Mouse (Mus musculus): ENCODE measurements around the gene Ppan.

Ppan gene

DNA sequence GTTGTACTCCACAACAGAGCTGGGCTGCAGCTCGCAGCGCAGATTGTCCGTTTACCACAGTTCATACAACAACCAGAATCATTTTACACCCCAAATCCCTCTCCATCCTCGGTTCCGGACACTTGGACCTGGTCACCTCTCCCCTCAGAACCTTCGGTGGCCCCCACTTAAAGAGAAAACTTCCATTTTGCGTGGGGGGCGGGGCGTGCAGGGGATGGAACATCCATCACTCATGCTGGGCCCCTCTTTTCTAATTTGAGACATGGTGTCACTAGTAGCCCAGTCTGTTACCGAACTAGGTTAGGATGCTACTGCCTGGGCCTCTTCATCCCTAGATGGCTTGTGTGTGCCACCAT, 9.3 kb upstream of the Ppan start:
- no peak for DNase-seq (ENCODE audit: low read depth, low spot score)

DNA sequence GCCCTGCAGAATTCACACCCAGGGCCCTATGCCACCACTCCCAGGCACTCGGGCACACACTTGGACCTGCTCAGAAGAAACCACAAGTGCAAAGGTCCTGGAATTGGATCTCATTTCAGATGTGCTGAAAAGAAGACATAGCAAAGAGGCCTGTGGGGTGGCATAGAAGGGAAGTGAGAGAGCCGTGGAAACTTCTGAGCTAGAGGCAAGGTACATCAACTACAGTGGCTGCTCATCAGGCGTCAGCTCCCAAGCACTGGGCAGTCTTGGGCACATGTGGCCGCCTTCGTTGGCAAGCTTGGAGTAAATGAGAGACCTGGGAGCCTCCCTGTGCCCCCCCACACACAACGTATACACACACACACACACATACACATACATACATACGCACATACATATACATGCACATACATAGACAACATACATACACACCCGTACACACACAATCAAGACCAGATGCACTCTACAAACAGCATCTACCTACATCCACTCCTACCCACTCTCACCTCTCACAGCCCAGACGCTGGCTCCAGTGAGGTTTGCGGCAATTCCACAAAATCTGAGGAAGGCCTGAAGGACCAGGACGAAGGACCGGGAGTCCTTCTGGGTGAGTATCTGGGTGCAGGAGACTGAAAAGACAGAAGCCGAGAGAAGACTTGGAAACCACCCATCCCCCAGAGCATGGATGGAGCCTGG, 8.7 kb upstream of the Ppan start, which contains the start of gene Angptl6:
Gene Angptl6 (minus strand): TSS at position 631 of the 696 bp plus-strand sequence.
- DNase-seq (ENCODE audit: low read depth, low spot score): no peak

DNA sequence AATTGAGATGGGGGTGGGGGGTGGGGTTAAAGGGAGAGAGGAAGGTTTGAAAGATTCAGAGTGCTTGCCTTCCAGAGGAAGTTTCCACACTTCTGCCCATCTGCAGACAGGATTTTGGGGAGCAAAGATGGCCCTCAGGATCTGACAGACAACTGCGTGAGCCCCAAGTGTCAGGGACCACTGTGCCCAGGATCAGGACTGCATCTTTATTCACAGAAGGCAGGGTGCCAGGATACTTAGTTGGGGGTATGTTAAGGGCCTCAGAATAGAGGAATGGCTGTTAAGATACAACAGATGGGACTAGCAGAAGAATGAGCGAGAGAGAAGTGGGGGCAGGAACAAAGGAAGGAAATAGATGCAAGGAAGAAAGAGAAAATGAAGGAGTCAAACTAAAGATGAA, 1.4 kb upstream of the Ppan start:
- no peak for DNase-seq (ENCODE audit: low read depth, low spot score)

DNA sequence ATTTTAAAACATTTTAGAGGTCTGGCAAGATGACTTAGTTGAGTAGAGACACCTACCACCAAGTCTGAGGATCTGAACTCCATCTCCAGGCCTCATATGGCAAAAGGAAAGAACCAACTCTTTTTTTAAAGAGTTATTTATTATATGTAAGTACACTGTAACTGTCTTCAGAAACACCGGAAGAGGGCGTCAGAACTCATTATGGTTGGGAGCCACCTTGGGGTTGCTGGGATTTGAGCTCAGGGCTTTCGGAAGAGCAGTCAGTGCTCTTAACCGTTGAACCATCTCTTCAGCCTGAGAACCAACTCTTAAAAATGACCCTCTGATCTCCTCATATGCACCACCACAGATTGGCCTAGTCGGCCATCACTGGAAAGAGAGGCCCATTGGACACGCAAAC, 784 bp upstream of the Ppan start:
- no peak for DNase-seq (ENCODE audit: low read depth, low spot score)

DNA sequence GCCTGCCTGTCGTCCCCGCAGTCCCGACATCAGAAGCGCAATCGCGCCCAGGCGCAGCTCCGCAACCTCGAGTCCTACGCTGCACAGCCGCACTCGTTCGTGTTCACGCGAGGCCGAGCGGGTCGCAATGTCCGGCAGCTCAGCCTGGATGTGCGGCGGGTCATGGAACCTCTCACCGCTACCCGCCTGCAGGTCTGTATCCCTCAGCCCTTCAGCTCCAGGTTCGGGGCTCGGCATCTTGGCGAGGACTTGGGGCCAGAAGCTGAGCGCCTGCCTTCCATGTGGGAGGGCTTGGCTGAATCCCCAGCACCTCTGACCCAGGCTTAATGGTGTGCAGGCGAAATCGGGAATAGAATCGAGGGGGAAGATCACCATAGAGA, 401 bp downstream of the Ppan start:
- no peak for DNase-seq (ENCODE audit: low read depth, low spot score)

DNA sequence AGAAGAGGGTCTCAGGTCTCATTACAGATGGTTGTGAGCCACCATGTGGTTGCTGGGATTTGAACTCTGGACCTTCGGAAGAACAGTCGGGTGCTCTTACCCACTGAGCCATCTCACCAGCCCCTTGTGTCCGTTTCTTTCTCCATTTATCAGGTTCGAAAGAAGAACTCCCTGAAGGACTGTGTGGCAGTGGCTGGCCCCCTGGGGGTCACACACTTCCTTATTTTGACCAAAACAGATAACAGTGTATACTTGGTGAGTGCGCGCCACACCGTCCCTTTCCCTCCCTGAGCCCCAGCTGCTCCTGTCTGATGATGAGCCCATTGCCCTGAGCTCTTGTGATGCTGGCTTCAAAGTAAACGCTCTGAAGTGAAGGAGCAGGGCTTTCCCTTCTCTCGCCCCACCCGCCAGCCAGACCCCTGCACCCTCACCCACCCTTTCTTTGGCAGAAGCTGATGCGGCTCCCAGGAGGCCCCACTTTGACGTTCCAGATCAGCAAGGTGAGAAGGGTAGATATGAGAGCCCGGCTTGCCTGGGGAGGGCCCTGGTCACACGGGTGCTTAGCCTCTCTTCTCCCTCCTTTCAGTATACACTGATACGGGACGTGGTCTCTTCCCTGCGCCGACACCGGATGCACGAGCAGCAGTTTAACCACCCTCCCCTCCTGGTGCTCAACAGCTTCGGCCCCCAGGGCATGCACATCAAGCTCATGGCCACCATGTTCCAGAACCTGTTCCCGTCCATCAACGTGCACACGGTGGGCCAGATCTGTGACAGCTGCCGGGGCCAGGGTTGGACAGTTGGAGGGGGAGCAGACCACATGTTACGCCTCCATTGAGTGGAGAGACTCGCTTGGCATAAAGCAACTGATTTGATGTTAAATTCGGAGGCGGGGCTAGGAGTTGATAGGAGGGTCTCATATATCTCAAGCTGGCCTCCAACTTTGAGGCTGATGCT, 1.5 kb downstream of the Ppan start:
- no peak for DNase-seq (ENCODE audit: low read depth, low spot score)

DNA sequence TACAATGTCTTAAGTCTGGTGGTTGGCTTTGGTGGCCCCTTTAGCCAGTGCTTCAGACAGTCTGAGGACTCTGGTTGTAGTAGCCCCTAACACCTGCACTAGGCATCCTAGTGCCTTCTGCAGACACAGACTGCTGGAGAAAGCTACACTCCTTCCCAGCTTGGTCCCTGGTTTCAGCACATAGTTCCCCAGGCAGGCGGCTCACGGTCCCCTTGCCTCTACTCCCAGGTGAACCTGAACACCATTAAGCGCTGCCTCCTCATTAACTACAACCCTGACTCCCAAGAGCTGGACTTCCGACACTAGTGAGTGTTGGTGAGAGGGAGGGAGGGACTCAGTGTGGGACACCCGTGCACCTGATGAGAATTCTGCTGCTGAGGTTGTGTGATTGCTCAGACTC, 2.4 kb downstream of the Ppan start:
- no peak for DNase-seq (ENCODE audit: low read depth, low spot score)

DNA sequence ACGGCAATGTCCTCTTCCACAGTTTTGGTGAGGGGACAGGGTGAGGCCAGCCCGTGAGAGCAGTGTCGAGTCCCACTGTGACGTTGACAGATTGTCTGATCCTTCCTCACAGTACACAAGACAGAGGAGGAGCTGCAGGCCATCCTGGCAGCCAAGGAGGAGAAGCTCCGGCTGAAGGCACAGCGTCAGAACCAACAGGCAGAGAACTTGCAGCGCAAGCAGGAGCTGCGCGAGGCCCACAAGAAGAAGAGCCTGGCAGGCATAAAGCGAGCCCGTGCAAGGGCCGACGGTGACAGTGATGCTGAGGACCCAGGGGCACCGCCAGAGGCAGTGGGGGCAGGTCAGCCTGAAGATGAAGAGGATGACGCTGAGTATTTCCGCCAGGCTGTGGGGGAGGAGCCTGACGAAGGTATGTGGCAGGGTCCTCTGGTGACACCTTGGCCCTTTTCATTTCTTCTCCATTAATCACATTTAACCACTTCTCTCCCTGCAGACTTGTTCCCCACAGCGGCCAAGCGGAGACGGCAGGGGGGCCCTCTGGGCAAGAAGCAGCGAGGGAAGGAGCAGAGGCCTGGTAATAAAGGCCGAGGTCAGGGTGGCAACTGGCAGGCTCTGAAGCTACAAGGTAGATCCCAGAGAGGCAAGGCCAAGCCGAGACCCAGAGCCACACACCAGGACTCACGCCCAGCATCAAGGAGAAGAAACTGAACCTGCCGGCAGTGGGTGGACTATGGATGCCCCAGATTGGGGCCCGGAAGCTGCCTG, 3.5 kb downstream of the Ppan start:
- no peak for DNase-seq (ENCODE audit: low read depth, low spot score)

DNA sequence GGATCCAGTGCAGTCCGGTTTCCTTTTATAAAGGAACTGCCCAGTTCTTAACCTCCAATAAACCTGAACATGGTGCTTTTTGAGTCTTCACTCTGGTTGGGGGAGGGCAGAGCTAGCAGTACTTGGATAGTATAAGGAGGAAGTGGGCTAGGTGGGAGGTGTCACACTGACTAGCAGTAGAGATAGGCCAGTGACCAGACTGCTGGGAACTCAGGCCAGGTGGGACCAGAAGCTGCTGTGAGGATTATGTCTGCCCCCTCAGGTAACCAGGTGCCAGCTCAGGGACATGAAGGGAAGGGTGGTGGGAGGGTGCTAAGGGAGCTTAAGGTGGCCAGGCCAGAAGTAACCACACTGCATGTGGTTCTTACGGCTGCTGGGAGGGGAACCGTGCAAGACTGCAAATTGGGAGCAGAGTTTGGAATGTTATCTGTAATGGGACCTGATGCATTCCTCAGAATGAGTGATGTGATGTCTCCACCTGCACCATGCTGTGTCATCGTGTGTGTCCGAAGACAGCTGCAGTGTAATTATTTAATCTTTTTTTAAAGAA, 4.2 kb downstream of the Ppan start:
- DNase-seq (ENCODE audit: low read depth, low spot score): no peak

DNA sequence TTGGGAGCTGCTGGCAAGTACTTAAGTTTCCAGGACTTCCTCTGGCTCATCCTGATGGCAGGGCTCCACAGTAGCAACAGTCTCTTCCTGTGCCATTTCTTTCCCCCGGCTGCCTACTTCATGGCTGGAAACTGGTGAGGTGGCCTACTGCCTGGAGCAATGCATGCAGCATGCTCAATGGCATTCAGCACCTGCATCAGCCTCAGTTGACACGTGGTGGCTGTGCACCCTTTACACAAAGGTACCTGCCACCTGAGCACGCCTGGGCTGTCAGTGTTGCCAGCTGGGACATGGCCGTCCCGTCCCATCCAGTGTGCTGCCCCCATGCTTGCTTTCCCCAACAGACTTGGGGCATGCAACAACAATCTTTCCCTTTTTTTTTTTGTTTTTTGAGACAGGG, 5.1 kb downstream of the Ppan start:
- no peak for DNase-seq (ENCODE audit: low read depth, low spot score)

DNA sequence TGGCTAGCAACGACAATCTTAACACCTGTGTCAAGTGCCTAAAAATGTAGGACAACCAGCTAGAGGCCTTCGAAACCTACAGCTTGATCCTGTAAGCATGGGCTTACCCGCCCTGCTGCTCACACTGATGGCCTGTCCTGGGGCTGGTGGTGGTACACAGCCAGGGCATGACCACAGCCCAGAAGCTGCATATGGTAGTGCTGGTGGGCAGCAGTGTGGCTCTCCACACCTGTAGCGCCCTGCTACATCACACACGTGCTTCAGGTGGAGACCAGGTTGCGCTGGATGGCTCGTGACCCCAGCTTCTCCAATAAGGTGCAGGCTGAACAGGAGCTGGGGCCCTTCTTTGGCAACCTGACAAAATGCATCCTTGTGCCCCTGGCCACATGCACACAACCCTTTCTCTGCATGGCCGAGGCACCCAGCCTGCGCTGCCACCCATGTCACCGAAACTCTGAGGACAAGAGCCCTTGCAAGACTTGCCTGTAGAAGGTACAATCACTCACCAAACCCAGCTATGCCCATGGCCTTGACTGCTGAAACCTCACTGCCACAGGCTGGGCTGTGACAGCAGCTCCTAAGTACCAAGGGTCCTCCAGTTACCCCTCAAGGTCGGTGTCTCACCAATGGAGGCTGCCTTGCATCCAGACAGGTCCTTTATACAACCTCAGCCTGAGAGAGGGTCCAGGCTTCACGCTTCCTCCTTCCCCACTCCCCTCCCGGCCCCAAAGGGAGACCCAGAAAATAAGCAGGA, 5.8 kb downstream of the Ppan start:
- no peak for DNase-seq (ENCODE audit: low read depth, low spot score)

DNA sequence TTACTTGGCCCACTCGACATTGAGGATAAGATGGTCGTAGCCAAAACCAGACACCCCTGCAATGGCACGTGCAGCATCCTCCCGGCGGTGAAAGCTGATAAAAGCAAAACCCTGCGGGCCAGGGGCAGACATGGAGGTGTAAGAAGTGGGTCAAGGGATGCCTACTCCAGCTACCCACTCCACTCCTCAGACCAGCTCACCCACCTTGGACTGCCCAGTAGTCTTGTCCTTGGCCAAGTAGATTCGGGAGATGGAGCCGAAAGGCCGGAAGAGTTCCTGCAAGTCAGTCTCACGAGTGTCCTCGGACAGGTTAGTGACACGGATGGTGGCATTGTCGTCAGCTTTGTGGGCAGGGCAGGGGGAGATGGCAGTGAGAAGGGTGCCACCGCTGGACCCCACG, 6.7 kb downstream of the Ppan start:
- no peak for DNase-seq (ENCODE audit: low read depth, low spot score)

DNA sequence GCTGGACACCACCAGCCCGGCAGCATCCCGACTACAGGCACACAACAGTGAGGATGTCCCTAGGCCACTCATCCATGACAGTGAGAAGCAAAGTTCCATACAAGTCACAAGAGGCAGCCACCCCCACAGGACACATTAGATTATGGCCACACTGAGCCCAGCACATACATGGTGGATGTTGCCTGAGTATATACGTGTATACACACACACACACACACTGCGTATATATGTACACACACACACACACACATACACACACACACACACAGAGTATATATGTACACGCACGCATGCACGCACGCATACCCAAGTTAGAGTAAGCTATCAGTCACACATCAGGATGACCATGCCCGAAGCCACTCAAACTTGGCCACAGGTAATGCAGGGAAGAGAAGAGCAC, 7.4 kb downstream of the Ppan start:
- DNase-seq (ENCODE audit: low read depth, low spot score): no peak

DNA sequence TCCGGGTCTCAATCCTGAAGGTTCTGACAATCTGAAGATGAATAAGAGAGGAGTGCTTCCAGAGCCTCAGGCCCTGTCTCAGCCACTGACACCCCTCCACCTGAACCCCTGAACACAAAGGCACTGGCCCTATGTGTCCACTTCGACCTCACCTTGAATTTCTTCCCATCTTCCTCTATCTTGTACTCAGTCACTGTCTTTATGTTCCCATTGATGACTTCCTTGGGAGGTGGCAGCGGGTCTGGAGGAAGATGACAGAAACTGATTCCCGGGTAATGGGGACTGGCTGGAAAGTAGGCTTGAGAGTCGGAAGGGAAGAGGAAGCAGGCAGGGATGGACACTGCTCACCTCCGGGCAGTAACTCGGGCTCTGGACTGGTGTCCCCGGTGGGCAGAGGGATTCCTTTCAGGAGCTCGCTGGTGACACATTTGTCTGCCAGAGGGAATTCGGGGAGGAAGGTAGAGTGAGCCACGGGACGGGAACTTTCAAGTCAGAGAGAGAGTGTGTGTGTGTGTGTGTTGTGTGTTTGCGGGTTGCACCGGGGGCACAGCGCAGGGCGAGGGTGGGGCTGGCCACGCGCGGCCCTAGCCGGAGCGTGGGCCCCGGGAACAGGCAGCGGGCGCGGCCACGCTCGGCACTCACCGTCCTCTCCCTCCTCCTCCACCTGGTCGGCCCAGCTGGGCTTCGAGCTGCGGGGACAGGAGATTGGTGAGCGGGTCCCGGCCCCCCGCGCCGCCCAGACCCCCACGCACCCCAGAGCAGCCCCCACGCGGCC, 9.9 kb downstream of the Ppan start:
- DNase-seq (ENCODE audit: low read depth, low spot score): no peak

DNA sequence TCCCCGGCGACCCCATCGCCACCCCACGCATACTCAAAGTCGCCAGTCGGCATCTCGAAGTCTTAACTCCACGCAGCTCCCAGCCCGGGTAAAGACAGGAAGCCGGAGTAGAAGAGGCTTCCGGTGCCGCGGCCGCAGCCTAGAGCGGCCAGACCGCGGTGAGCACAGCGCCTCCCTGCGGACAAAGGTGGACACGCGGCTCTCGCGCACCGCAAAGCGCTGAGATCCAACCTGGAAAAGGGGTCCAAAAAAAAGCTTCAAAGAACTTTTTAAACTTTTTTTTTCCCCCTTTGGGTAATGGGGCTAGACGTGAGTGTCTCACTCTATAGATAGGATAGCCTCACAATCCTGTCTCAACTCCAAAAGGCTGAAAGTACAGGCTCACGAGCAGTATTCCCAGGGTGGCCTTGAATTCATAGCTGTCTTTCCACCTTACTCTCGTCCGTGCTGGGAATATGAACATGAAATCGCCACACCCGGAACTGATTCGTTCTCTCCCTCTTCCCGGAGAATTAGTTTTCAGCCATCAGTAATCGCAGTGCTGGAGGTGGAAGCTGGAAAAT, 10.6 kb downstream of the Ppan start, which contains the start of gene Eif3g:
Gene Eif3g (minus strand): TSS at position 113 of the 563 bp plus-strand sequence.
- peak; percentile 73 for DNase-seq (ENCODE audit: low read depth, low spot score)

DNA sequence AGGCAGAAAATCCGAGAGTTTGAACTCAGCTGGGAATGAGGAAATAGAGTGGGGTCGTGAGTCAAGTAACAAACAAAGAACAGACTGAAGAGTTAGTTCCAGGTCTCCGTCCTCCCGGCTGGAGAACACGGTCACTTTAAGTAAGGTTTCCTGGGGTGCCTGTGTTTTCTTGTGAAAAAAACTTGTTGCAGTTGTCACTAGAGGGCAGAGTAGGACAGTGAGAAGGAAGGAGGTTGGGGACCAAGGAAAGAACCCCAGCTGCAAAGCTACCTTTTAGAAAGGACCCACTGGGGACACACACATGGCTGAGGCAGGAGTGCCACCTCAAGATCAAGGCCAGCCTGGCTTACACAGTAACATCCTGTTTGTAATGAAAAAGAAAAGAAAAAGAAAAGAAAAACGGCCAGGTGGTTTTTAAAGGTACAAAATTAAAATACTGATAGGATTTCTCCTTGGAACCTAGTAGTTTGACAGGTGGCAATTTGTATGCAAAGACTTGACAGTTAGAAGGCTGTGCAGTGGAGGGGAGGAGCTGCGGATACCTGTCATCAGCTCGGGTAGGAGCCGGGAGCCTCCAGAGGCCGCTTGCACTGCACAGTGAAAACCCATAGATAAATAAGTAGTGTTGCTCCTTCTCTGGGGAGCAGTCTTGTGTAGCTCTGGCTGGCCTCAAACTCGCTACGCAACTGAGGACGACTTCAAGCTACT, 13.6 kb downstream of the Ppan start:
- no peak for DNase-seq (ENCODE audit: low read depth, low spot score)

DNA sequence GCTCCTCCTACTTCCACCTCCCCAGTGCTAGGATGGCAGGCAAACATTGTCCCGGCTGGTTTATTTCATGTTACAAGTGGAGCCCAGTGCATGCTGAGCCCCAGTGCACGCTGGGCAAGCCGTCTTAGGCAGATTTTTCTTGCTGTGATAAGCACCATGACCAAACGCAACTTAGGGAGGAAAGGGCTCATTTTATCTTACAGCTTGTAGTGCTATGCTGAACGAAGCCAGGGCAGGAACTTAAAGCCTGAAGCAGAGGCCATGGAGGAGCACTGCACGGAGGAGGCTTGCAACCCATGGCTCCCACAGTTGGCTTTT, 14.2 kb downstream of the Ppan start:
- DNase-seq (ENCODE audit: low read depth, low spot score): no peak

DNA sequence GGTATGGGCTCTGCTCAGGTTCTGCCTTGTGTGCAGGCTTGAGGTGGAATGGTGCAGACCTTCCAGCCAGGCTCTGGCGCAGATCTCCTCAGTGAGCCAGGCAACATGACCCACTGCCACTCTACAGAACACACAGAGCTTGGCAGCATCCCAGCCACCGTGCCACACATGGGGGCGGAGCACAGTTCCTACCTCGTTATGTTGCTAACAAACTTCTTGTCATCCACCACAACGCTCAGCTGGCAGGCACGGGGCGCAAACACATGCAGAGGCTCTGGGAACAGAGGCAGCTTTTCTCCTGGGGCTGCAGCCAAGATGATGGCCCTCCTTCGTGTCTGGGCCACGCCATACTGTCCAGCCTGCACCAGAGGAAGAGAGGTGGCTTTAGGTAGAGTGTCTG, 22.0 kb downstream of the Ppan start:
- DNase-seq (ENCODE audit: low read depth, low spot score): no peak

DNA sequence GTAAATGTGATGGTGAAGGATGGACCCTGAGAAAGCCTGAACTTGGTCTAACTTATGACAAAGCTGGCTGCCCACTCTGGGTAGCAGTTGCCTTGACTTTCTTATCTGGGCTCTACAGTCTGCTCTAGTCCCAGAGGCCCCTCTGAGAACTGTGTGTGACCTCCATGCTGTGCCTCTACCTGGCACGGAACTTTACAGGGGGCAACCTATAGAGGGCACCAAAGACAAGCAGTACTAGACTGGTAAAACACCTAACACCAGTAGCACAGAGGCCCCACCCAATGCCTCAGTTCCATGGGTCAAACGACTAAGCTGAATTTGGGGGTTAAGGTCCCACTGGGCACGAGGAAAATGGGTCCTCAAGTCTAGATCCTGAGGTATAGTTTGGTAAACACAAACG, 28.2 kb downstream of the Ppan start:
- peak; percentile 21 for DNase-seq (ENCODE audit: low read depth, low spot score)

DNA sequence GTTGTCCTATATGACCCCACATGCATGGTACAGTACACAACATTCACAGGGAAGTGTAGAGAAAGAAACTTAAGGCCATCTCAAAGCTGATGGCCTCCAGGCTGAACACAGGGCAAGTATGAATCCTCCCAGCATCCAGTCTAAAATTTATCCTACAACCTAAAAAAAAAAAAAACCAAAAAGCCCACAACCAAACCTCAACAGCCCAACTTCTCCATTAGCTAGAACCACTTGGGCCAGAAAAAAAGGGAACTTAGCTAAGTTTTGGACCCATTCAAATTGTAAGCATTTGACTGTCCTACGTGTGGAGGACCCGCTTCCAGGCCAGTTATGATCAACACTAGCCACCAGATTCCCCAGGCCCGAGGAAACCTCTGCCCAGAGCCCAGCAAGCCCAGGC, 35.3 kb downstream of the Ppan start:
- no peak for DNase-seq (ENCODE audit: low read depth, low spot score)
